Mouse (Mus musculus): ENCODE measurements around the gene Rnf222.

GRCm38 (mm10) chr11:68888653-68889052 lies 300 bp downstream of the Rnf222 start:
- no peak for TF ChIP-seq CTCF (IDR thresholded peaks at IDR 0.05; ENCODE audit: extremely low read depth, insufficient read depth, insufficient read length, insufficient replicate concordance)
- TF ChIP-seq POLR2A (IDR thresholded peaks at IDR 0.05; ENCODE audit: low read depth, low read length): no peak

Measured in spleen, adult 2 months (tissue).